Mouse (Mus musculus) midbrain, embryonic 13.5 days (tissue): ENCODE measurements around the gene Psd4. TPM values are rescaled to one million over a fixed set of nuclear protein-coding genes. Genes with fewer than 3 reads are reported as not detected.

ENCODE experiments used
- ATAC-seq: fragments of 200-750 bp; cut with Nextera tagmentation; 2 replicates; pipeline ENCODE4 v1.8.0; 2017; ENCODE audit warnings: mild to moderate bottlenecking, moderate TSS enrichment, moderate library complexity
- H3K27ac ChIP-seq: fragments of 300-500 bp; sonication (generic); 2 replicates; pipeline ENCODE4 v1.5.1; 2015; ENCODE audit warnings: inconsistent platforms, mild to moderate bottlenecking, moderate library complexity
- H3K27me3 ChIP-seq: fragments of 300-500 bp; sonication (generic); 2 replicates; pipeline ENCODE4 v1.6.1; 2015; ENCODE audit warnings: mild to moderate bottlenecking, inconsistent platforms
- H3K36me3 ChIP-seq: fragments of 300-500 bp; sonication (generic); 2 replicates; pipeline ENCODE4 v1.6.1; 2015; ENCODE audit warnings: mild to moderate bottlenecking, inconsistent platforms
- H3K4me1 ChIP-seq: fragments of 300-500 bp; sonication (generic); replicated peaks from 2 replicates; pipeline ENCODE4 v1.6.1; 2015; ENCODE audit warnings: inconsistent platforms
- H3K4me2 ChIP-seq: fragments of 300-500 bp; sonication (generic); replicated peaks from 2 replicates; pipeline ENCODE4 v1.6.1; 2015; ENCODE audit warnings: moderate library complexity, mild to moderate bottlenecking, inconsistent platforms
- H3K4me3 ChIP-seq: fragments of 300-500 bp; sonication (generic); replicated peaks from 2 replicates; pipeline ENCODE4 v1.5.1; 2015; ENCODE audit warnings: mild to moderate bottlenecking, inconsistent platforms
- H3K9ac ChIP-seq: fragments of 300-500 bp; sonication (generic); replicated peaks from 2 replicates; pipeline ENCODE4 v1.6.1; 2015; ENCODE audit warnings: mild to moderate bottlenecking, inconsistent platforms
- H3K9me3 ChIP-seq: fragments of 300-500 bp; sonication (generic); 2 replicates; pipeline ENCODE4 v1.6.1; 2016; ENCODE audit warnings: mild to moderate bottlenecking, inconsistent platforms
- WGBS: fragments of 180-500 bp; shearing (Covaris S2); methylation state at CpG from one replicate; pipeline ENCODE4 v1.1.7; 2015; 5-methylcytosine and 5-hydroxymethylcytosine counted together
- polyA plus RNA-seq: library from polyadenylated mRNA; unstranded; fragments of >200 nt; fragmentation: Nextera tagmentation; extraction: Ambion mirVana; gene quantifications from 2 replicates; pipeline ENCODE4 v1.2.1, GENCODE M21; 2015

Psd4 gene
- polyA plus RNA-seq, 1 experiment from 2014 or later = 0.28 TPM

- H3K36me3 ChIP-seq = no peaks in the 10 kb centered on the region
- H3K4me3 ChIP-seq = no peak overlapping the region
- no peak overlapping the region for H3K9ac ChIP-seq
- H3K27me3 ChIP-seq = peaks cover 30% of the 10 kb centered on the region
- H3K9me3 ChIP-seq = no peaks in the 10 kb centered on the region
- H3K4me2 ChIP-seq = no peak overlapping the region
- no peak overlapping the region for H3K27ac ChIP-seq
- 93% methylated on average over 6 of the region's 6 CpGs for WGBS
- H3K4me1 ChIP-seq = peaks cover 9% of the 10 kb centered on the region
- no peak for ATAC-seq
Observed at GRCm38 (mm10) chr2:24421211-24421863, 54.0 kb downstream of the Psd4 start.

- ATAC-seq = no peak
- no peak overlapping the region for H3K27ac ChIP-seq
- peaks cover 22% of the 10 kb centered on the region; the same call in 1 of the 2 replicates for H3K27me3 ChIP-seq
- no peak overlapping the region for H3K4me3 ChIP-seq
- H3K9ac ChIP-seq = no peak overlapping the region
- 82% methylated on average over 3 of the region's 3 CpGs for WGBS
- H3K4me2 ChIP-seq = no peak overlapping the region
- H3K36me3 ChIP-seq = no peaks in the 10 kb centered on the region
- peaks cover 5% of the 10 kb centered on the region for H3K4me1 ChIP-seq
- no peaks in the 10 kb centered on the region for H3K9me3 ChIP-seq
Observed at GRCm38 (mm10) chr2:24422815-24423214, 55.4 kb downstream of the Psd4 start.

- 87% methylated on average over 2 of the region's 2 CpGs for WGBS
Observed at GRCm38 (mm10) chr2:24425630-24426029, 58.2 kb downstream of the Psd4 start.

GRCm38 (mm10) chr2:24427866-24428675 is 60.7 kb downstream of the Psd4 start:
- no peaks in the 10 kb centered on the region for H3K9me3 ChIP-seq
- no peaks in the 10 kb centered on the region for H3K36me3 ChIP-seq
- 13% methylated on average over 12 of the region's 12 CpGs for WGBS
- peak overlapping the region; percentile 41; the same call in 1 of the 2 replicates for H3K27ac ChIP-seq
- ATAC-seq = peak; percentile 95
- H3K27me3 ChIP-seq = peaks cover 39% of the 10 kb centered on the region
- no peak overlapping the region for H3K4me3 ChIP-seq
- peaks cover 17% of the 10 kb centered on the region for H3K4me1 ChIP-seq
- peak overlapping the region; percentile 14 for H3K4me2 ChIP-seq
- H3K9ac ChIP-seq = no peak overlapping the region

More at GRCm38 (mm10) chr2:24425630-24426029, 58.2 kb downstream of the Psd4 start:
- no peak for ATAC-seq
- Histone ChIP-seq H3K4me2 (no peak overlapping the region), H3K4me1 (peaks cover 17% of the 10 kb centered on the region), H3K9me3 (no peaks in the 10 kb centered on the region), H3K9ac (no peak overlapping the region), H3K36me3 (no peaks in the 10 kb centered on the region), H3K27ac (no peak overlapping the region), H3K4me3 (no peak overlapping the region), H3K27me3 (peaks cover 25% of the 10 kb centered on the region)

GRCm38 (mm10) chr2:24429806-24430205 is 62.4 kb downstream of the Psd4 start:
- Histone ChIP-seq H3K9me3 (no peaks in the 10 kb centered on the region), H3K36me3 (no peaks in the 10 kb centered on the region), H3K27me3 (peaks cover 36% of the 10 kb centered on the region), H3K4me3 (no peak overlapping the region), H3K4me1 (peaks cover 17% of the 10 kb centered on the region), H3K27ac (no peak overlapping the region), H3K4me2 (no peak overlapping the region), H3K9ac (no peak overlapping the region)
- no peak for ATAC-seq
- WGBS = 91% methylated on average over 4 of the region's 4 CpGs

- Histone ChIP-seq H3K4me1 (no peaks in the 10 kb centered on the region), H3K27ac (no peak overlapping the region), H3K4me2 (no peak overlapping the region), H3K4me3 (no peak overlapping the region), H3K9ac (no peak overlapping the region), H3K9me3 (no peaks in the 10 kb centered on the region), H3K36me3 (no peaks in the 10 kb centered on the region), H3K27me3 (peaks cover 18% of the 10 kb centered on the region)
- ATAC-seq = no peak
- 88% methylated on average over 2 of the region's 2 CpGs for WGBS
Observed at GRCm38 (mm10) chr2:24434670-24435069, 67.3 kb downstream of the Psd4 start.

- 88% methylated on average over 11 of the region's 11 CpGs for WGBS
Observed at GRCm38 (mm10) chr2:24435699-24436098, 68.3 kb downstream of the Psd4 start.

GRCm38 (mm10) chr2:24440056-24440455 is 72.7 kb downstream of the Psd4 start:
- H3K36me3 ChIP-seq = no peaks in the 10 kb centered on the region
- ATAC-seq = no peak
- WGBS = 87% methylated on average over 2 of the region's 2 CpGs
- peaks cover 6% of the 10 kb centered on the region; the same call in 1 of the 2 replicates for H3K27me3 ChIP-seq
- H3K4me3 ChIP-seq = no peak overlapping the region
- no peaks in the 10 kb centered on the region for H3K4me1 ChIP-seq
- H3K9ac ChIP-seq = no peak overlapping the region
- H3K27ac ChIP-seq = no peak overlapping the region
- no peak overlapping the region for H3K4me2 ChIP-seq
- no peaks in the 10 kb centered on the region for H3K9me3 ChIP-seq

More at GRCm38 (mm10) chr2:24435699-24436098, 68.3 kb downstream of the Psd4 start:
- Histone ChIP-seq H3K9me3 (no peaks in the 10 kb centered on the region), H3K36me3 (no peaks in the 10 kb centered on the region), H3K27me3 (peaks cover 19% of the 10 kb centered on the region), H3K4me3 (no peak overlapping the region), H3K4me1 (no peaks in the 10 kb centered on the region), H3K4me2 (no peak overlapping the region), H3K9ac (no peak overlapping the region), H3K27ac (no peak overlapping the region)
- no peak for ATAC-seq

GRCm38 (mm10) chr2:24441899-24442298 is 74.5 kb downstream of the Psd4 start:
- H3K9me3 ChIP-seq = no peaks in the 10 kb centered on the region
- H3K9ac ChIP-seq = no peak overlapping the region
- H3K27me3 ChIP-seq = peaks cover 6% of the 10 kb centered on the region; the same call in 1 of the 2 replicates
- no peak overlapping the region for H3K4me3 ChIP-seq
- H3K4me1 ChIP-seq = no peaks in the 10 kb centered on the region
- H3K36me3 ChIP-seq = no peaks in the 10 kb centered on the region
- H3K27ac ChIP-seq = no peak overlapping the region
- no peak overlapping the region for H3K4me2 ChIP-seq
- ATAC-seq = no peak

GRCm38 (mm10) chr2:24442303-24442925 is 75.0 kb downstream of the Psd4 start:
- no peak overlapping the region for H3K4me2 ChIP-seq
- no peak overlapping the region for H3K27ac ChIP-seq
- no peaks in the 10 kb centered on the region for H3K9me3 ChIP-seq
- H3K27me3 ChIP-seq = peaks cover 6% of the 10 kb centered on the region; the same call in 1 of the 2 replicates
- no peaks in the 10 kb centered on the region for H3K4me1 ChIP-seq
- no peaks in the 10 kb centered on the region for H3K36me3 ChIP-seq
- H3K9ac ChIP-seq = no peak overlapping the region
- WGBS = 56% methylated on average over 4 of the region's 4 CpGs
- no peak overlapping the region for H3K4me3 ChIP-seq
- no peak for ATAC-seq

- H3K36me3 ChIP-seq = no peaks in the 10 kb centered on the region
- ATAC-seq = no peak
- H3K4me1 ChIP-seq = no peaks in the 10 kb centered on the region
- H3K4me3 ChIP-seq = no peak overlapping the region
- H3K27ac ChIP-seq = no peak overlapping the region
- H3K9ac ChIP-seq = no peak overlapping the region
- H3K4me2 ChIP-seq = no peak overlapping the region
- 31% methylated on average over 3 of the region's 3 CpGs for WGBS
- H3K9me3 ChIP-seq = no peaks in the 10 kb centered on the region
- H3K27me3 ChIP-seq = peaks cover 6% of the 10 kb centered on the region; the same call in 1 of the 2 replicates
Observed at GRCm38 (mm10) chr2:24443256-24443790, 75.9 kb downstream of the Psd4 start.

- H3K4me1 ChIP-seq = no peaks in the 10 kb centered on the region
- H3K27me3 ChIP-seq = no peaks in the 10 kb centered on the region
- no peak overlapping the region for H3K9ac ChIP-seq
- H3K27ac ChIP-seq = no peak overlapping the region
- H3K36me3 ChIP-seq = no peaks in the 10 kb centered on the region
- 88% methylated on average over 4 of the region's 4 CpGs for WGBS
- no peak overlapping the region for H3K4me2 ChIP-seq
- ATAC-seq = no peak
- no peaks in the 10 kb centered on the region for H3K9me3 ChIP-seq
- H3K4me3 ChIP-seq = no peak overlapping the region
Observed at GRCm38 (mm10) chr2:24449111-24449510, 81.7 kb downstream of the Psd4 start.
